Mouse (Mus musculus): ENCODE results near the gene Cyth1. TPM values are rescaled to one million over a fixed set of nuclear protein-coding genes. Genes with fewer than 3 reads are reported as not detected.
A peak's percentile ranks its signal among the peaks of the same experiment; 100 is the strongest.

The Cyth1 gene
- polyA plus RNA-seq, 1 experiment from 2014 or later: 17.7 TPM

DNA sequence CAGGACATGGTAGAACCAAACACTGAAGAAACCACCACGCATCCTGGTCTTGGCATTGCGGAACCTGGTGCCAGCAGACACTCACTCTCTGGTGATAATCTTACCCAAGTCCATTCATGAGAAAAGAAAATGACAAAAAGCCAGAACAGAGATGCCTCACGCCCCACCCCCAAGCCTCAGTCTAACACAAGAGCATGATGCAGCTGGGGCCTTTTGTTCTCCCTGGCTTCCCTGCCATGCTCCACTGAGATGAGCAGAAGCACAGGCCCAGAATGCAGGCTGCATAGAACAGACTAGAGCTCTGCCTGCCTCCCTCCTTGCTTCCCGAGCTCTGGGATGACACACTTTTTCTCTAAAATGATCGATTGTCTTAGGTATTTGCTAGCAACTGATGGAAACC lies 14.8 kb upstream of the Cyth1 start:
- Histone ChIP-seq H3K4me3 (ENCODE audit: low read depth, low read length) (no peak overlapping the region), H3K27ac (ENCODE audit: low read depth, low read length) (no peak overlapping the region), H3K4me2 (ENCODE audit: low read depth, low read length) (no peak overlapping the region), H3K4me1 (ENCODE audit: control insufficient read depth, insufficient read depth, low read length) (no peaks in the 10 kb centered on the region), H3K9ac (replicated peaks; ENCODE audit: low read depth, low read length) (no peak overlapping the region), H3K36me3 (ENCODE audit: control insufficient read depth, insufficient read depth, low read length) (peaks cover 84% of the 10 kb centered on the region), H3K27me3 (ENCODE audit: control insufficient read depth, insufficient read depth, low read length) (no peaks in the 10 kb centered on the region), H3K9me3 (ENCODE audit: control insufficient read depth, low read length) (no peaks in the 10 kb centered on the region)
- WGBS: 90% methylated on average over 5 of the region's 5 CpGs
- no peak for ATAC-seq (ENCODE audit: low read depth)

DNA sequence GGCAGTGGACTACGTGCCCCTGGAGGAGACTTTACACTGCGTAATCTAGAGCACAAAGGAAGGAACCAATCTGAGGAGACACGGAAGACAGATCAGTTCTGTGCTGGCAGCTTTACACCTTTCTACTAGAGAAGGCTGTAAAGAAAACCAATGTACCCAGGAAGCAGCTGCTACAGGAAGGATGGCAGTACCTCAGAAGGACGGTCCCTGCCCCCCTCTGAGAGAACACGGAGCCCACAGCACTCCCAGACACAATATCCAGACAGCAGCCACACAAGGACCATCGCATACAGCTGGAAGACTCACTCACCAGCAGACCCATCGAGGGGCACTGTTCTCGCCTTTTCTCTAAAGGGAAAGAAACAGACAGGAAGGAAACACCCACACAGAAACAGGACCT lies 11.7 kb upstream of the Cyth1 start:
- no peaks in the 10 kb centered on the region for H3K27me3 ChIP-seq (ENCODE audit: control insufficient read depth, insufficient read depth, low read length)
- no peaks in the 10 kb centered on the region for H3K9me3 ChIP-seq (ENCODE audit: control insufficient read depth, low read length)
- no peak overlapping the region for H3K4me2 ChIP-seq (ENCODE audit: low read depth, low read length)
- H3K36me3 ChIP-seq (ENCODE audit: control insufficient read depth, insufficient read depth, low read length): peaks cover 67% of the 10 kb centered on the region
- WGBS: 94% methylated on average over 8 of the region's 8 CpGs
- H3K4me1 ChIP-seq (ENCODE audit: control insufficient read depth, insufficient read depth, low read length): no peaks in the 10 kb centered on the region; the same call in 1 of the 2 replicates
- no peak overlapping the region for H3K9ac ChIP-seq (replicated peaks; ENCODE audit: low read depth, low read length)
- H3K4me3 ChIP-seq (ENCODE audit: low read depth, low read length): no peak overlapping the region
- no peak overlapping the region for H3K27ac ChIP-seq (ENCODE audit: low read depth, low read length)
- no peak for ATAC-seq (ENCODE audit: low read depth)

DNA sequence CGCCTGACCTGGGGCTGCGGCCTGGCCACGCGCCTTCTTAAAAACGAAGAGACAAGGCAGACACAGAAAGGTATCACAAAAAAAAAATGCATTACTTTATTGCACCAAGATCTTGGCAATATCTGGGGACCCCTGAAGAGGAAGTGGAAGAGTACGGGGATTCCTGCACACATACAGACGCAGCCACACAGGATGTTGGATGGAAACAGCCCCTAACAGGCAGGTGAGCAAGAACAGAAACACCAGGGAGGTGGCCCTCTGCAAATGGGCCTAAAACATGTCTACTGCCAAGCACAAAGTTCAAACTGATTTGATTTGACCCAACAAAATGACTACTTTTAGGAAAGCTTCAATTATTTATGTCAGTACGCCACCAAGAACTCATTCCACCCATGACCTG lies 11.2 kb upstream of the Cyth1 start:
- no peak overlapping the region for H3K27ac ChIP-seq (ENCODE audit: low read depth, low read length)
- H3K4me1 ChIP-seq (ENCODE audit: control insufficient read depth, insufficient read depth, low read length): peaks cover 3% of the 10 kb centered on the region; the same call in 1 of the 2 replicates
- H3K4me2 ChIP-seq (ENCODE audit: low read depth, low read length): no peak overlapping the region
- no peak for ATAC-seq (ENCODE audit: low read depth)
- no peaks in the 10 kb centered on the region for H3K9me3 ChIP-seq (ENCODE audit: control insufficient read depth, low read length)
- H3K27me3 ChIP-seq (ENCODE audit: control insufficient read depth, insufficient read depth, low read length): no peaks in the 10 kb centered on the region
- H3K36me3 ChIP-seq (ENCODE audit: control insufficient read depth, insufficient read depth, low read length): peaks cover 66% of the 10 kb centered on the region
- 99% methylated on average over 8 of the region's 8 CpGs for WGBS
- no peak overlapping the region for H3K4me3 ChIP-seq (ENCODE audit: low read depth, low read length)
- H3K9ac ChIP-seq (replicated peaks; ENCODE audit: low read depth, low read length): no peak overlapping the region

GRCm38 (mm10) chr11:118256371-118256770 lies 8.0 kb upstream of the Cyth1 start:
- Histone ChIP-seq H3K27me3 (ENCODE audit: control insufficient read depth, insufficient read depth, low read length) (no peaks in the 10 kb centered on the region), H3K36me3 (ENCODE audit: control insufficient read depth, insufficient read depth, low read length) (peaks cover 39% of the 10 kb centered on the region), H3K4me1 (ENCODE audit: control insufficient read depth, insufficient read depth, low read length) (peaks cover 13% of the 10 kb centered on the region), H3K4me3 (ENCODE audit: low read depth, low read length) (no peak overlapping the region), H3K9ac (replicated peaks; ENCODE audit: low read depth, low read length) (no peak overlapping the region), H3K9me3 (ENCODE audit: control insufficient read depth, low read length) (no peaks in the 10 kb centered on the region), H3K4me2 (ENCODE audit: low read depth, low read length) (no peak overlapping the region), H3K27ac (ENCODE audit: low read depth, low read length) (no peak overlapping the region)
- 93% methylated on average over 7 of the region's 7 CpGs for WGBS
- ATAC-seq (ENCODE audit: low read depth): no peak

DNA sequence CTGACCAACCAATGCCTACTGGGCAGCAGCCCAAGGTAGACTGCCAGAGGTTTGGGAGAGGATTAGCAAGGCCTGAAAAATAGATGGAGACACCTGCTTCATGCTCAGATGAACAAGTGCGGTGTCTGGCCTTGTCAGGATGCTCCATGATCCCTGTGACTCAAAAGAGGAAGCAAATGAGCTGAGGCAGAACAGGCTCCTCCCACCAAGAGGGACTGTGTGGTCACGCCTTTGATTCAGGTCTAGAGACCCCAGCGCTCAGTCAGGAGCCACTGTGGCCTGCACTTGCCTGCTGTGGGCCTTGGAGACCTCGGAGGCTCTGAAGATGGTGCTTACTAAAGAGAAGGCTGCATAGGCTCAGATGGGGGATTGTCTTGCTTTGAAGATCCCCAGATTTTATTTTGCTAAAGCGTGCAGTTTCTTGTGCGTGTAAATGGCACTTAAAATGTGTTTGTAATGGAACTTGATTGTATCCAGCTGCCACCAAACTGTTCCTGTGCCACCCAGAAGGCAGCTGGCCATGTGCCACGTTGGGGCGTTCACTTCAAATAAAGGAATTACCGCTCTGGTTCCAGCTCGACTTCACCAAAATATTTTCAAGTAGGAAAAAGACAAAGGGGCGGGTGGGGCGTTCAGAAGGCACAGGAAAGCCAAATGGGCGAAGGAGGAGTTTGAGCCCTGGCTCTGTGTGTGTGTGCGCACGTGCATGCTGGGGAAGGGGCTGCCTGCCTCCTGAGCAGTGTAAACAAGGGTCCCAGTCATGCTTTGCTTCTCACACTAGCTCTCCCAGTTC lies 6.0 kb upstream of the Cyth1 start:
- Histone ChIP-seq H3K27me3 (ENCODE audit: control insufficient read depth, insufficient read depth, low read length) (no peaks in the 10 kb centered on the region), H3K27ac (ENCODE audit: low read depth, low read length) (peak overlapping the region; percentile 82), H3K9ac (replicated peaks; ENCODE audit: low read depth, low read length) (no peak overlapping the region), H3K4me1 (ENCODE audit: control insufficient read depth, insufficient read depth, low read length) (peaks cover 13% of the 10 kb centered on the region), H3K9me3 (ENCODE audit: control insufficient read depth, low read length) (no peaks in the 10 kb centered on the region), H3K4me3 (ENCODE audit: low read depth, low read length) (no peak overlapping the region), H3K4me2 (ENCODE audit: low read depth, low read length) (no peak overlapping the region), H3K36me3 (ENCODE audit: control insufficient read depth, insufficient read depth, low read length) (peaks cover 20% of the 10 kb centered on the region)
- 37% methylated on average over 15 of the region's 15 CpGs for WGBS
- ATAC-seq (ENCODE audit: low read depth): peak; percentile 72

GRCm38 (mm10) chr11:118253447-118254158 lies 5.2 kb upstream of the Cyth1 start:
- Histone ChIP-seq H3K27ac (ENCODE audit: low read depth, low read length) (peak overlapping the region; percentile 82), H3K36me3 (ENCODE audit: control insufficient read depth, insufficient read depth, low read length) (peaks cover 13% of the 10 kb centered on the region), H3K4me2 (ENCODE audit: low read depth, low read length) (no peak overlapping the region), H3K4me3 (ENCODE audit: low read depth, low read length) (no peak overlapping the region), H3K4me1 (ENCODE audit: control insufficient read depth, insufficient read depth, low read length) (peaks cover 13% of the 10 kb centered on the region), H3K27me3 (ENCODE audit: control insufficient read depth, insufficient read depth, low read length) (no peaks in the 10 kb centered on the region), H3K9ac (replicated peaks; ENCODE audit: low read depth, low read length) (no peak overlapping the region), H3K9me3 (ENCODE audit: control insufficient read depth, low read length) (no peaks in the 10 kb centered on the region)
- no peak for ATAC-seq (ENCODE audit: low read depth)
- 69% methylated on average over 7 of the region's 7 CpGs for WGBS

GRCm38 (mm10) chr11:118249012-118249383 lies 606 bp upstream of the Cyth1 start:
- Histone ChIP-seq H3K4me1 (ENCODE audit: control insufficient read depth, insufficient read depth, low read length) (peaks cover 20% of the 10 kb centered on the region), H3K27me3 (ENCODE audit: control insufficient read depth, insufficient read depth, low read length) (no peaks in the 10 kb centered on the region), H3K9me3 (ENCODE audit: control insufficient read depth, low read length) (no peaks in the 10 kb centered on the region), H3K27ac (ENCODE audit: low read depth, low read length) (peak overlapping the region; percentile 52; the same call in 1 of the 2 replicates), H3K36me3 (ENCODE audit: control insufficient read depth, insufficient read depth, low read length) (no peaks in the 10 kb centered on the region), H3K4me2 (ENCODE audit: low read depth, low read length) (peak overlapping the region; percentile 78), H3K9ac (replicated peaks; ENCODE audit: low read depth, low read length) (no peak overlapping the region), H3K4me3 (ENCODE audit: low read depth, low read length) (peak overlapping the region; percentile 83)
- 0% methylated on average over 5 of the region's 5 CpGs for WGBS
- ATAC-seq (ENCODE audit: low read depth): no peak

- Histone ChIP-seq H3K4me1 (ENCODE audit: control insufficient read depth, insufficient read depth, low read length) (peaks cover 13% of the 10 kb centered on the region), H3K27ac (ENCODE audit: low read depth, low read length) (peak overlapping the region; percentile 1; the same call in 1 of the 2 replicates), H3K27me3 (ENCODE audit: control insufficient read depth, insufficient read depth, low read length) (no peaks in the 10 kb centered on the region), H3K36me3 (ENCODE audit: control insufficient read depth, insufficient read depth, low read length) (no peaks in the 10 kb centered on the region), H3K9ac (replicated peaks; ENCODE audit: low read depth, low read length) (peak overlapping the region; percentile 72), H3K9me3 (ENCODE audit: control insufficient read depth, low read length) (no peaks in the 10 kb centered on the region), H3K4me3 (ENCODE audit: low read depth, low read length) (peak overlapping the region; percentile 83), H3K4me2 (ENCODE audit: low read depth, low read length) (peak overlapping the region; percentile 78)
- ATAC-seq (ENCODE audit: low read depth): no peak
- WGBS: 1% methylated on average over 43 of the region's 43 CpGs
Observed at GRCm38 (mm10) chr11:118247359-118248095, 865 bp downstream of the Cyth1 start.
